Mouse (Mus musculus): ENCODE results near the gene Spx.

Spx gene

DNA sequence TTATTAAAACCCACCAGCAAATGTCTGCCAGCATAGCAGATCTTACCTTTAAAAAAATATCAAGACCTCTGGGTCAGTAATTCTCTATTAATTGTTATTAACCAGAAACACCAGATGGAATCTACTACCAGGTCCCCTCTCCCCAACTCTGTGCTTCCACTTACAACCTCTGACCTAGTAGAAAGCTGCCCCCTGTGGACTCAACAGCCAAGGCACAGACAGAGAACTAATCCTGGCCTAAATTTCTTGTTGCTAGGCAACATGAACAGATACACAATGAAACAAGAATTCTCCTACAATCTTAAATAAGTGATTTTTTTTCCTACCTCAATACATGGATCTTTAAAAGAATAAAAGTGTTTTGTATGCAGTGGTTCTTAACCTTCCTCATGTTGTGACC, 15.8 kb downstream of the Spx start:
- DNase-seq (ENCODE audit: low read depth, low spot score): peak; percentile 46

DNA sequence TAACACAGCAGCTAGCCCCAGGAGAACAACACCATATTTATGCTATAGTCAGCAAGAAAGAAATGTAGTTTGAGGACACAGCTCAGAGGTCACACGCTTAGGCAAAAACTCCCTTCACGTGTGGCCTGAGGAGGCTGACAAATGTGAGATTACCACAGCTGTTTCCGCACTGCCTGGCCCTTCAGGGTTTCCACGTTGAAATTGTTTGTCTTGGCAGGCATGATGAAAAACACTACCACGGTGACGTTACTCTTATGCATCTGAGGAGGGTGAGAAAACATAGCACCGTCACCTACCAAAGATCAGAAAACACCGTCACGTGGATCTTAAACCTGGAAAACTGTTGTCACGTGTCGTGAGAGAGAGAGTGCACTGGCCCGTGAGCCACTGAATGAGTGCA, 38.1 kb downstream of the Spx start:
- no peak for DNase-seq (ENCODE audit: low read depth, low spot score)

DNA sequence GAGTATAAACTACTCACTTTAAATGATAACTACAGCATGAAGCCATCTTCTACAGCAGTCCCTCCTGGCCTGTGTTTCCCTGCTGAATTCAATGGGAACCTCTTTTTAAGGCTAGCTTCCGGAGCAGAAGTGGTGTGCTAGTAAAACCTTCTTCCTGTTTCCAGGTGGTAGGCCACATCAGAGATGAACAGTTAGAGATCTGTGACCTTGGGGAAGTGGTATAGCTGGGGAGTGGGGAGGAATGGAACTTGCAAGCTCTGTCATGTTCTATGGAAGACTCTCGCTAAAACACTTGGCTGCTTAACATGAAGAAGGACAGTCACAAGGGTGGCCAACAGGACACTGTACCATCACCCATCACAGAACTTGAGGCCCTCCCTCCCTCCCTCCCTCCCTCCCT, 40.1 kb downstream of the Spx start:
- no peak for DNase-seq (ENCODE audit: low read depth, low spot score)

DNA sequence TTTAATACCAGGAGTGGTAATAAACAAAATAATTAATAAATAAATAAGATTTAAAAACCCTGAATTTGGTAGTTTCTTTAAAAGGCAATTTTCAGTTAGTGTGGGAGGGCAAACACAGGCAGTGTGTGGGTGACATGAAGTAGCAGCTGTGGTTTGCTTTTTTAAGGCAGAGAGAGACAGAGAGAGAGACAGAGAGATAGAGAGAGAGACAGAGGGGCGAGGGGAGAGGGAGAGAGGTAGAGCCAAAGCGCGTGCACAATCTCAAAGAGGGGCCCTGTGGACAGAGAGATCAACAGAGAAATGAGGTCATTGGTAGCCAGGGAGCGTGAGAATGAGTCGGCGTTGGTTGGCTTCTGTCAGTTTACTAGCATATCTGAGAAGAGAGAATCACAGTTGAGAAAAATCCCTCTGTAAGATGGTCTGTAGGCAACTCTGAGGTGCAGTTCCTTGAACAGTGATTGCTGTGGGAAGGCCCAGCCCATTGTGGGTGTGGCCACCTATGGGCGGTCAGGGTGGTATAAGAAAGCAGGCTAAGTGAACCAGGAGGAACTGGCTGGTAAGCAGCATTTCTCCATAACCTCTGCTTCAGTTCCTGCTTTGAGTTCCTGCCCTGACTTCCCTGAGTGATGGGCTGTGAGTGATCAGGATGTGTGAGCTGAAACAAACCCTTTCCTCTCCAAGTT, 42.2 kb downstream of the Spx start:
- peak; percentile 63 for DNase-seq (ENCODE audit: low read depth, low spot score)

DNA sequence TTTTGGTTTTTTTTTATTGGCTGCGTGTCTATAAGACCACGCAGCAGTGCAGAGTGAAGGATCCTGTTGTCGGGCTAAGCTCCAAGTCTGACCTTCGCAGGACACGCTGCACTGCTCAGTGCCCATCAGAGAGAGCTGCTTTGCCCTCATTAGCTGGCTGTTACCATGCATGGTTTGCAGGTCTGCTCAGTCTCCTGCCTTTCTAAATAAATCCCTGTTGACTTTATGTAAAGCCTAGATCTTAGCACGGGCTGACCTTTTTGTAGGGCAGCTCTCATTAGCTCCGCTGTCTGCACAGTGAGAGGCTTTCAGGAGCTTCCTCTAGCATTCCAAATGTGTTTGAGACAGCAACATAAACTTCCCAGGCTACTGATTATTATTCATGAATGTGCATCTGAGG, 44.8 kb downstream of the Spx start:
- DNase-seq (ENCODE audit: low read depth, low spot score): no peak

DNA sequence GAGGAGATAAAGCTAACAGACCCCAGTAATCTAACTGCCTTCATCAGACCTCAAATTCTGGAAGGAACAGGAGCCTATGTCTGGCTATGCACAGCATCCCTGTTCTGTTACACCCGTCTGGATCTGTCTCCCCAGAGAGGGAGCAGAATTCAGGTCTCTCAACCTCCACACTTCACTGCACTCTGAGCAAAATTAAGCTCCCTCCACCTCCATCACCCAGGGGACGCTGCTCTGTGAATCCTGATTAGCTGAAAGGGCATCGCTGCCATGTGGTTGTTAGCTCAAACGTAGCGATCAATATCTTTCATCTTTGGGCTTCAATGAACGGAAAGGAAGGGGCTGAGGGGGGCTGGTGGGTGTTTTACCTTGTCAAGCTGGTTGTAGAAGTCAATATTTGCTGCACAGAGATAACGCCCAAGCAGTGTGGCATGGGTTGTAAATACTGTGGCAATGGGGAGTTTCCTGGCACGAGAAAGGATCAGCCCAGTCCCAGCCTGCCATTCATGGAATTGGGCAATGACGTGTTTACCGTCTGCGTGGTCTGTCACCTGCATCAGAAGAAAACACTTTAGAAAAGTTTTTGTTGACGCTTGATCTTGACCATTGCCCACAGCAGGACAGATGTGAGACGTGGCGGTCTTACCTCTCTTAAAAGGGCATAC, 45.9 kb downstream of the Spx start:
- no peak for DNase-seq (ENCODE audit: low read depth, low spot score)

DNA sequence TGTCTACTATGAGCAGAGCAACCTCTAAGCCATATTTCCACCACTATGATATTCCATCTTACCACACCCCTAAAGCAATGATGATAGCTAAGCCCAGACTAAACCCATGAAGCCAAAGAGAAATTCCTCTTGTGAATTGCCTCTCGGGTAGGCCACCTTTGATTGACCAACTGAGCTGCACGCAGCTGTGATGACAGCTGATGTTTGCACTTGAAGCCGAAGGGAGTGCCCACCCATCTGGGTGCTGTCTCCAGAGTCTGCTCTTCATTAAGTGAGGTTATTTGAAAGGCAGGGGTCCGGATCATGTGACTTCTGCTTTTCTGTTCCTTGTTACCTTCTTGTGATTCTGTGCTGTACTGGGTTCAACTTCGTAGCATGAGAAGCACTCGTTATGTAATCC, 49.0 kb downstream of the Spx start:
- no peak for DNase-seq (ENCODE audit: low read depth, low spot score)

Data from R1 (cell line).